ENCODE assay signal across 10 mouse cellular contexts in the genomic region with DNA sequence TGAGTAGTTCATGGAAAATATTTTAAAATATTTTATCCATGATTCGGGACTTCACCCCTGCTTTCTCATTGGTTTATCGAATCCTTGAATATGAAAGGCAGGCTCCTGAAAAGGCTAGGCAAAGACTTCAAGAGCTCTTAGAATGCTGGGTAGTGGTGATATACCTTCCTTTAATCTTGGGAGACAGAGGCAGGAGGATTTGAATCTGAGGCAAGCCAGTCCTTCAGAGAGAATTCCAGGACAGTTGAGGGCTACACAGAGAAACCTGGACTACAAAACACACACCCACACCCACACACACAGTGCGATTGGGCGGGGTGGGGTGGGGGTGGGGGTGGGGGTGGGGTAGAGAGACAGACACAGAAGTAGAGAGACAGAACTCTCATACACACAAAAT. TPM values are rescaled to one million over a fixed set of nuclear protein-coding genes. Genes with fewer than 3 reads are reported as not detected.
DNase-seq lines count a peak whose midpoint lies in the region; ATAC-seq lines count a peak whose summit lies in the region.
"Had no signal": no experiment of that assay in that cellular context is flagged by ENCODE, and none has a peak within 500 bp of the region (broad histone marks: within the 10 kb centered on the region; RNA-seq: fewer than 3 reads in every experiment).

No protein-coding gene starts in this region.

- peaks cover 51% of the 10 kb centered on the region for H3K4me1 ChIP-seq in megakaryocyte, embryonic 14.5 days
- peaks cover 23% of the 10 kb centered on the region for H3K4me1 ChIP-seq in embryonic facial prominence, embryonic 10.5 days
- peaks cover 7% of the 10 kb centered on the region for H3K4me1 ChIP-seq in intestine, embryonic 16.5 days (ENCODE audit: control insufficient read depth, insufficient read depth, low read length)
- H3K4me1 ChIP-seq in stomach, embryonic 14.5 days (ENCODE audit: control insufficient read depth, insufficient read depth, low read length) = peaks cover 11% of the 10 kb centered on the region

- no peaks in the 10 kb centered on the region for H3K27me3 ChIP-seq in megakaryocyte, embryonic 14.5 days (replicated peaks)
- H3K27me3 ChIP-seq in embryonic facial prominence, embryonic 10.5 days (replicated peaks; ENCODE audit: low read depth, poor library complexity, severe bottlenecking) = no peaks in the 10 kb centered on the region
- no peaks in the 10 kb centered on the region for H3K27me3 ChIP-seq in intestine, embryonic 16.5 days (replicated peaks; ENCODE audit: control insufficient read depth, insufficient read depth, low read length)
- no peaks in the 10 kb centered on the region for H3K27me3 ChIP-seq in stomach, embryonic 14.5 days (ENCODE audit: control insufficient read depth, insufficient read depth, low read length)

- no peaks in the 10 kb centered on the region for H3K9me3 ChIP-seq in megakaryocyte, embryonic 14.5 days
- H3K9me3 ChIP-seq in embryonic facial prominence, embryonic 10.5 days = no peaks in the 10 kb centered on the region
- no peaks in the 10 kb centered on the region for H3K9me3 ChIP-seq in intestine, embryonic 16.5 days (ENCODE audit: control insufficient read depth, low read length)
- no peaks in the 10 kb centered on the region for H3K9me3 ChIP-seq in stomach, embryonic 14.5 days (ENCODE audit: control insufficient read depth, low read depth, low read length)

- H3K36me3 ChIP-seq in megakaryocyte, embryonic 14.5 days (replicated peaks; ENCODE audit: low read length) = no peaks in the 10 kb centered on the region
- H3K36me3 ChIP-seq in embryonic facial prominence, embryonic 10.5 days (replicated peaks) = no peaks in the 10 kb centered on the region
- no peaks in the 10 kb centered on the region for H3K36me3 ChIP-seq in intestine, embryonic 16.5 days (ENCODE audit: control insufficient read depth, insufficient read depth, low read length)
- no peaks in the 10 kb centered on the region for H3K36me3 ChIP-seq in stomach, embryonic 14.5 days (ENCODE audit: control insufficient read depth, insufficient read depth, low read length)

- H3K27ac ChIP-seq in embryonic facial prominence, embryonic 10.5 days (replicated peaks) = peak overlapping the region; percentile 98
- peak overlapping the region; percentile 100 for H3K27ac ChIP-seq in intestine, embryonic 16.5 days (ENCODE audit: low read length)
- peak overlapping the region; percentile 99 for H3K27ac ChIP-seq in stomach, embryonic 14.5 days (ENCODE audit: low read length)

- 11% methylated on average over 4 of the region's 4 CpGs for WGBS in embryonic facial prominence, embryonic 10.5 days
- WGBS in intestine, embryonic 16.5 days = 4% methylated on average over 4 of the region's 4 CpGs
- 5% methylated on average over 4 of the region's 4 CpGs for WGBS in stomach, embryonic 14.5 days

- no peak for ATAC-seq in megakaryocyte, adult 5-6 weeks (ENCODE audit: poor library complexity, severe bottlenecking)
- no peak for ATAC-seq in intestine, embryonic 16.5 days
- no peak for ATAC-seq in stomach, embryonic 14.5 days (ENCODE audit: insufficient number of reproducible peaks, insufficient read depth, low FRiP score, low read depth)

- peak overlapping the region; percentile 26; the same call in 1 of the 2 replicates for H3K4me2 ChIP-seq in intestine, embryonic 16.5 days (ENCODE audit: low read depth, low read length)
- H3K4me2 ChIP-seq in stomach, embryonic 14.5 days (replicated peaks; ENCODE audit: low read depth, low read length) = peak overlapping the region; percentile 57

- H3K4me3 ChIP-seq in megakaryocyte, embryonic 14.5 days (replicated peaks) = peak overlapping the region; percentile 77
- H3K4me3 ChIP-seq in embryonic facial prominence, embryonic 10.5 days = peak overlapping the region; percentile 62
- H3K4me3 ChIP-seq in intestine, embryonic 16.5 days (ENCODE audit: low read length) = no peak overlapping the region
- H3K4me3 ChIP-seq in stomach, embryonic 14.5 days (ENCODE audit: low read depth, low read length) = peak overlapping the region; percentile 35

- DNase-seq in embryonic facial prominence, embryonic 10.5 days (ENCODE audit: low spot score) = peak; percentile 54
- no peak for DNase-seq in adrenal gland, adult 18-20 months (ENCODE audit: low spot score in 2 of 2)
- no peak for DNase-seq in cerebellum, postnatal 25 days
- DNase-seq in frontal cortex, postnatal 36 days (ENCODE audit: low spot score in 2 of 2) = no peak
- DNase-seq: cerebellum, adult 8-10 months; kidney, postnatal 10 days had no signal

- H3K9ac ChIP-seq in intestine, embryonic 16.5 days (ENCODE audit: low read depth, low read length) = peak overlapping the region; percentile 36; the same call in 1 of the 2 replicates
- H3K9ac ChIP-seq in stomach, embryonic 14.5 days (replicated peaks; ENCODE audit: low read depth, low read length) = peak overlapping the region; percentile 45

RNA-seq across cellular contexts. Expression of gene Hist1h2bb, which starts 1.4 kb away (rescaled TPM):
- 7.4 TPM in 1 of 2 replicates, not detected in the other for polyA plus RNA-seq in megakaryocyte, embryonic 14.5 days (2012; ENCODE audit: insufficient read depth, low replicate concordance)
- 264 and 296 TPM in 2 replicates for total RNA-seq in megakaryocyte, adult 5-6 weeks (2015)
- total RNA-seq in megakaryocyte, adult 5-6 weeks (2017) = 5,681 and 7,839 TPM in 2 replicates
- polyA plus RNA-seq in embryonic facial prominence, embryonic 10.5 days (2016; fragmentation: Nextera tagmentation; extraction: Ambion mirVana) = 1.9 and 2.9 TPM in 2 replicates
- polyA plus RNA-seq in intestine, embryonic 16.5 days (2015; fragmentation: Nextera tagmentation; extraction: Ambion mirVana) = 1.7 and 2.0 TPM in 2 replicates
- polyA plus RNA-seq in stomach, embryonic 14.5 days (2014; fragmentation: Nextera tagmentation; extraction: Ambion mirVana) = 2.0 and 2.1 TPM in 2 replicates
- total RNA-seq in adrenal gland, adult 18-20 months (2021) = 10 to 100 TPM; 16.2 to 17.9 TPM

RNA-seq across cellular contexts. Expression of gene Hist1h3c, which starts 2.5 kb away (rescaled TPM):
- 12.6 TPM in 1 of 2 replicates, not detected in the other for polyA plus RNA-seq in megakaryocyte, embryonic 14.5 days (2012; ENCODE audit: insufficient read depth, low replicate concordance)
- 115 and 119 TPM in 2 replicates for total RNA-seq in megakaryocyte, adult 5-6 weeks (2015)
- 508 and 593 TPM in 2 replicates for total RNA-seq in megakaryocyte, adult 5-6 weeks (2017)
- 8.6 and 10.0 TPM in 2 replicates for polyA plus RNA-seq in embryonic facial prominence, embryonic 10.5 days (2016; fragmentation: Nextera tagmentation; extraction: Ambion mirVana)
- polyA plus RNA-seq in intestine, embryonic 16.5 days (2015; fragmentation: Nextera tagmentation; extraction: Ambion mirVana) = 3.2 and 4.9 TPM in 2 replicates
- polyA plus RNA-seq in stomach, embryonic 14.5 days (2014; fragmentation: Nextera tagmentation; extraction: Ambion mirVana) = 6.1 and 8.4 TPM in 2 replicates
- total RNA-seq in adrenal gland, adult 18-20 months (2021) = 1 to 10 TPM; 4.6 to 5.4 TPM

RNA-seq across cellular contexts. Expression of gene Hist1h2ab, which starts 3.0 kb away (rescaled TPM):
- polyA plus RNA-seq in megakaryocyte, embryonic 14.5 days (2012; ENCODE audit: insufficient read depth, low replicate concordance) = 16.0 and 17.5 TPM in 2 replicates
- total RNA-seq in megakaryocyte, adult 5-6 weeks (2015) = 64.3 and 114 TPM in 2 replicates
- 3,821 and 4,666 TPM in 2 replicates for total RNA-seq in megakaryocyte, adult 5-6 weeks (2017)
- polyA plus RNA-seq in embryonic facial prominence, embryonic 10.5 days (2016; fragmentation: Nextera tagmentation; extraction: Ambion mirVana) = 39.1 and 43.8 TPM in 2 replicates
- polyA plus RNA-seq in intestine, embryonic 16.5 days (2015; fragmentation: Nextera tagmentation; extraction: Ambion mirVana) = 16.9 and 20.0 TPM in 2 replicates
- polyA plus RNA-seq in stomach, embryonic 14.5 days (2014; fragmentation: Nextera tagmentation; extraction: Ambion mirVana) = 38.8 and 50.2 TPM in 2 replicates
- 10 to 100 TPM; 19.4 to 19.5 TPM for total RNA-seq in adrenal gland, adult 18-20 months (2021)

RNA-seq across cellular contexts. Expression of gene Hist1h3b, which starts 4.2 kb away (rescaled TPM):
- 9.9 and 14.5 TPM in 2 replicates for polyA plus RNA-seq in megakaryocyte, embryonic 14.5 days (2012; ENCODE audit: insufficient read depth, low replicate concordance)
- total RNA-seq in megakaryocyte, adult 5-6 weeks (2015) = 495 and 572 TPM in 2 replicates
- total RNA-seq in megakaryocyte, adult 5-6 weeks (2017) = 546 and 613 TPM in 2 replicates
- polyA plus RNA-seq in embryonic facial prominence, embryonic 10.5 days (2016; fragmentation: Nextera tagmentation; extraction: Ambion mirVana) = 9.5 and 10.3 TPM in 2 replicates
- 4.7 and 7.4 TPM in 2 replicates for polyA plus RNA-seq in intestine, embryonic 16.5 days (2015; fragmentation: Nextera tagmentation; extraction: Ambion mirVana)
- polyA plus RNA-seq in stomach, embryonic 14.5 days (2014; fragmentation: Nextera tagmentation; extraction: Ambion mirVana) = 11.1 and 11.8 TPM in 2 replicates
- total RNA-seq in adrenal gland, adult 18-20 months (2021) = 10 to 100 TPM; 16.4 to 23.4 TPM

RNA-seq across cellular contexts. Expression of gene Hist1h4b, which starts 8.9 kb away (rescaled TPM):
- polyA plus RNA-seq in megakaryocyte, embryonic 14.5 days (2012; ENCODE audit: insufficient read depth, low replicate concordance) = 17.4 and 40.7 TPM in 2 replicates
- total RNA-seq in megakaryocyte, adult 5-6 weeks (2015) = 64.8 and 95.3 TPM in 2 replicates
- total RNA-seq in megakaryocyte, adult 5-6 weeks (2017) = 562 and 732 TPM in 2 replicates
- 2.8 and 7.1 TPM in 2 replicates for polyA plus RNA-seq in embryonic facial prominence, embryonic 10.5 days (2016; fragmentation: Nextera tagmentation; extraction: Ambion mirVana)
- polyA plus RNA-seq in intestine, embryonic 16.5 days (2015; fragmentation: Nextera tagmentation; extraction: Ambion mirVana) = 1.4 and 2.1 TPM in 2 replicates
- 2.5 and 3.3 TPM in 2 replicates for polyA plus RNA-seq in stomach, embryonic 14.5 days (2014; fragmentation: Nextera tagmentation; extraction: Ambion mirVana)
- 10 to 100 TPM; 61.2 to 90.4 TPM for total RNA-seq in adrenal gland, adult 18-20 months (2021)
